Mouse (Mus musculus) heart, embryonic 14.5 days (tissue): ENCODE measurements around the gene Gm4201. TPM values are rescaled to one million over a fixed set of nuclear protein-coding genes. Genes with fewer than 3 reads are reported as not detected.
"Not testable (repeated sequence)": the region's sequence is repeated elsewhere in the genome, so short reads cannot be mapped to it uniquely, and the experiment has no call there.

Experiments used
- ATAC-seq: fragments of 200-750 bp; cut with Nextera tagmentation; 2 replicates; pipeline ENCODE4 v1.8.0; 2017; ENCODE audit warnings: low read depth, moderate TSS enrichment; ENCODE audit not compliant: insufficient number of reproducible peaks, insufficient read depth, low FRiP score
- H3K27ac ChIP-seq, 2 experiments: fragments of 200-500 bp in 1 of 2; fragments of 300-500 bp in 1 of 2; sonication (generic) in 1 of 2; replicated peaks in 1 of 2; 2 replicates each; pipeline ENCODE4 v1.5.1; 2012 to 2014; ENCODE audit warnings: low read depth in 2 of 2, low read length in 2 of 2, control low read depth in 1 of 2, mild to moderate bottlenecking in 1 of 2, mixed read lengths in 1 of 2; ENCODE audit not compliant: control insufficient read depth in 1 of 2, insufficient read depth in 1 of 2
- H3K27me3 ChIP-seq: fragments of 300-500 bp; sonication (generic); 2 replicates; pipeline ENCODE4 v1.6.1; 2014; ENCODE audit warnings: mild to moderate bottlenecking, low read length, control low read depth; ENCODE audit not compliant: control insufficient read depth, insufficient read depth
- H3K36me3 ChIP-seq: fragments of 300-500 bp; sonication (generic); 2 replicates; pipeline ENCODE4 v1.6.1; 2014; ENCODE audit warnings: mild to moderate bottlenecking, control low read depth, low read length, mixed read lengths; ENCODE audit not compliant: control insufficient read depth, insufficient read depth
- H3K4me1 ChIP-seq, 2 experiments: fragments of 200-500 bp in 1 of 2; fragments of 300-500 bp in 1 of 2; sonication (generic) in 1 of 2; 2 replicates each; pipeline ENCODE4 v1.6.1; 2012 to 2014; ENCODE audit warnings: low read length in 2 of 2, control low read depth in 1 of 2, mixed read lengths in 1 of 2; ENCODE audit not compliant: control insufficient read depth in 2 of 2, insufficient read depth in 2 of 2
- H3K4me2 ChIP-seq: fragments of 300-500 bp; sonication (generic); 2 replicates; pipeline ENCODE4 v1.6.1; 2014; ENCODE audit warnings: mild to moderate bottlenecking, low read length
- H3K4me3 ChIP-seq, 2 experiments: fragments of 200-500 bp in 1 of 2; fragments of 300-500 bp in 1 of 2; sonication (generic) in 1 of 2; 2 replicates each; pipeline ENCODE4 v1.5.1; 2012 to 2014; ENCODE audit warnings: low read length in 2 of 2, mild to moderate bottlenecking in 2 of 2, control low read depth in 1 of 2, low read depth in 1 of 2, moderate library complexity in 1 of 2; ENCODE audit not compliant: control insufficient read depth in 1 of 2, insufficient read depth in 1 of 2
- H3K9ac ChIP-seq: fragments of 300-500 bp; sonication (generic); 2 replicates; pipeline ENCODE4 v1.6.1; 2014; ENCODE audit warnings: mild to moderate bottlenecking, low read length
- H3K9me3 ChIP-seq: fragments of 300-500 bp; sonication (generic); 2 replicates; pipeline ENCODE4 v1.6.1; 2016; ENCODE audit warnings: low read length, control low read depth; ENCODE audit not compliant: control insufficient read depth
- WGBS: fragments of 180-500 bp; shearing (Covaris S2); extraction: QIAGEN DNeasy Blood & Tissue Kit; methylation state at CpG from one replicate; pipeline ENCODE4 v1.1.7; 2014; 5-methylcytosine and 5-hydroxymethylcytosine counted together
- polyA plus RNA-seq: library from polyadenylated mRNA; unstranded; fragments of >200 nt; fragmentation: Nextera tagmentation; extraction: Ambion mirVana; gene quantifications from 2 replicates; pipeline ENCODE4 v1.2.1, GENCODE M21; 2014

The Gm4201 gene
- not detected in 2 replicates for polyA plus RNA-seq

DNA sequence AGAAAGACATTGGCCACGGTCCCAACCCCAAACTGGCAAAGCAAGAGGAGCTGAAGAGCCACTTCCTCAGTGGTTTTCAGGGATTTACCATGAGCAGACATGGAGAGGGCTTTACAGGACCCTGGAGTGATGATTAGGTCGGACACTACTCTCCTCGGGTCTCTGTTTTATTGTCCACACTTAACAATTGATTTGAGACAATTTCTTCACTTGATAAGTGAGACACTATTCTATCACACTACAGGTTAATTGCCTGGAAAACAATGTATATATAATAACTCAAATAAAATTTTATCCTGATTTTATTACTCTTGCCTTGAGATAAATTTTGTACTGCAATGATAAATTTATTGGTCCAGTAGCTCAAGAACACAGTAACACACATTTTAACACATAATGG, at the start of gene Gm4201:
Gene Gm4201, minus strand, starts transcription at position 101 of the 400 bp plus-strand sequence.
- H3K4me2 ChIP-seq, H3K27me3 ChIP-seq, H3K36me3 ChIP-seq, H3K4me1 ChIP-seq, H3K9me3 ChIP-seq, H3K4me3 ChIP-seq, H3K27ac ChIP-seq, ATAC-seq, H3K9ac ChIP-seq: not testable (repeated sequence)
- WGBS: no CpG with 5 or more reads among the region's 3 CpGs

DNA sequence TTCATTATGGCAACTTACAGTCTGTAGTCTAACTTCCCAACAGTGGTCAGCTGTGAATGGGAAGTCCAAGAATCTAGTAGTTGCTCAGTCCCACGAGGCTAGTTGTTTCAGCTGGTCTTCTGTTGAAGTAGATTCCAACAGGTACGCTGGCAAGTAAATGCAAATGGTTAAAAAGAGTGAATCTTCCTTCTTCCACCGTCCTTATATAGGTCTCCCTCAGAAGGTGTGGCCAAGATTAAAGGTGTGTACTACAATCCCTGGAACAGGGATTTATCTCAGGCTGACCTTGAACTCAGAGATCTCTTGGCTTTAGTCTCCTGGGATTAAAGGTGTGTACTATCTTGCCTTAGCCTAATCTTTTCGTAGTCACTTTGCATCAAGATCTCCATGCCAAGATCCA, 22.9 kb upstream of the Gm4201 start, which contains the start of gene Gm4565:
Gene Gm4565, minus strand, starts transcription at position 101 of the 400 bp plus-strand sequence.
- WGBS: 78% methylated on average over 1 of the region's 4 CpGs
- ATAC-seq: not testable (repeated sequence)

DNA sequence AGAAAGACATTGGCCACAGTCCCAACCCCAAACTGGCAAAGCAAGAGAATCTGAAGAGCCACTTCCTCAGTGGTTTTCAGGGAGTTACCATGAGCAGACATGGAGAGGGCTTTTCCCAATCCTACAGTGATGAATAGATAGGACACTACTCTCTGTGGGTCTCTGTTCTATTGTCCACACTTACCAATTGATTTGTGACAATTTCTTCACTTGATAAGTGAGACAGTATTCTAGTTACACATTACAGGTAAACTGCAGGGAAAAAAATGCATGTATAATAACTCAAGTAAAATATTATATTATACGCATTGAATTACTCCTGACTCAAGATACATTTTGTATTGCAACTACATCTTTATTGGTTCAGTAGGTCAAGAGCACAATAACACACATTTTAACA, 30.4 kb downstream of the Gm4201 start, which contains the start of gene Gm8677:
Gene Gm8677, minus strand, starts transcription at position 101 of the 400 bp plus-strand sequence.
- not testable (repeated sequence) for H3K4me3 ChIP-seq, H3K4me1 ChIP-seq, H3K9me3 ChIP-seq, H3K9ac ChIP-seq, H3K36me3 ChIP-seq, H3K27ac ChIP-seq, H3K4me2 ChIP-seq, ATAC-seq, H3K27me3 ChIP-seq
- no CpG with 5 or more reads among the region's 1 CpGs for WGBS

More for the DNA sequence above, 22.9 kb upstream of the Gm4201 start, which contains the start of gene Gm4565:
- not testable (repeated sequence) for H3K36me3 ChIP-seq, H3K9me3 ChIP-seq, H3K4me2 ChIP-seq, H3K27me3 ChIP-seq, H3K4me1 ChIP-seq, H3K4me3 ChIP-seq, H3K9ac ChIP-seq, H3K27ac ChIP-seq

DNA sequence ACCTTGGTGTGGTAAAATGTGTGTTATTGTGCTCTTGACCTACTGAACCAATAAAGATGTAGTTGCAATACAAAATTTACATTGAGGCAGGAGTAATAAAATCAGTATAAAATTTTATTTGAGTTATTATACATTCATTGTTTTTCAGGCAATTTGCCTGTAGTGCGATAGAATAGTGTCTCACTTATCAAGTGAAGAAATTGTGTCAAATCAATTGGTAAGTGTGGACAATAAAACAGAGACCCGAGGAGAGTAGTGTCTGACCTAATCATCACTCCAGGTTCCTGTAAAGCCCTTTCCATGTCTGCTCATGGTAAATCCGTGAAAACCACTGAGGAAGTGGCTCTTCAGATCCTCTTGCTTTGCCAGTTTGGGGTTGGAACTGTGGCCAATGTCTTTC, 42.5 kb downstream of the Gm4201 start, which contains the start of gene Vmn1r152:
Gene Vmn1r152, plus strand, starts transcription at position 301 of the 400 bp plus-strand sequence.
- H3K4me3 ChIP-seq, H3K4me2 ChIP-seq, H3K9me3 ChIP-seq, H3K4me1 ChIP-seq, H3K27ac ChIP-seq, ATAC-seq, H3K27me3 ChIP-seq, H3K36me3 ChIP-seq, H3K9ac ChIP-seq: not testable (repeated sequence)
- WGBS: no CpG with 5 or more reads among the region's 3 CpGs

Other genes starting within 250 kb of the Gm4201 start
- gene Gm4187, start 235.6 kb downstream of the Gm4201 start, polyA plus RNA-seq: not detected in 2 replicates
- gene Gm8660, start 194.3 kb downstream of the Gm4201 start, polyA plus RNA-seq: not detected in 2 replicates
- gene Vmn1r148, start 151.8 kb downstream of the Gm4201 start, polyA plus RNA-seq: not detected in 2 replicates
- gene Vmn1r149, start 127.1 kb downstream of the Gm4201 start, polyA plus RNA-seq: not detected in 2 replicates
- not detected in 2 replicates for gene Gm10665, start 101.3 kb downstream of the Gm4201 start, polyA plus RNA-seq
- gene Vmn1r151, start 65.7 kb downstream of the Gm4201 start, polyA plus RNA-seq: not detected in 2 replicates
- not detected in 2 replicates for gene Vmn1r152, start 42.4 kb downstream of the Gm4201 start, polyA plus RNA-seq
- not detected in 2 replicates for gene Gm8677, start 30.5 kb downstream of the Gm4201 start, polyA plus RNA-seq
- not detected in 2 replicates for gene Gm4565, start 22.8 kb upstream of the Gm4201 start, polyA plus RNA-seq
- gene Vmn1r155, start 92.7 kb upstream of the Gm4201 start, polyA plus RNA-seq: not detected in 2 replicates
- not detected in 2 replicates for gene Gm8693, start 127.0 kb upstream of the Gm4201 start, polyA plus RNA-seq
- gene Gm4567, start 154.4 kb upstream of the Gm4201 start, polyA plus RNA-seq: not detected in 2 replicates
- gene Vmn1r157, start 196.4 kb upstream of the Gm4201 start, polyA plus RNA-seq: not detected in 2 replicates
- gene Vmn1r158, start 225.4 kb upstream of the Gm4201 start, polyA plus RNA-seq: not detected in 2 replicates